Mouse (Mus musculus) urinary bladder, postnatal 10 days (tissue): Measurements from ENCODE around the gene Parvb.

Experiments used
- DNase-seq: peaks from one replicate; pipeline ENCODE4 v3.0.0; 2022; ENCODE audit warnings: low spot score

The Parvb gene

GRCm38 (mm10) chr15:84324870-84325553 is 93.2 kb downstream of the Parvb start:
- DNase-seq, result no peak

- no peak for DNase-seq
These were observed 93.9 kb downstream of the Parvb start for GRCm38 (mm10) chr15:84325736-84326135.

GRCm38 (mm10) chr15:84328870-84329269 is 97.0 kb downstream of the Parvb start:
- no peak for DNase-seq

- no peak for DNase-seq
These were observed 98.1 kb downstream of the Parvb start for GRCm38 (mm10) chr15:84329940-84330339.

GRCm38 (mm10) chr15:84331066-84331612 is 99.3 kb downstream of the Parvb start:
- DNase-seq, result no peak

GRCm38 (mm10) chr15:84336281-84336817 is 104.5 kb downstream of the Parvb start:
- DNase-seq, result no peak

GRCm38 (mm10) chr15:84337599-84337998 is 105.8 kb downstream of the Parvb start:
- DNase-seq, result no peak

GRCm38 (mm10) chr15:84340926-84341325 is 109.1 kb downstream of the Parvb start:
- DNase-seq, result no peak

- DNase-seq, result no peak
These were observed 116.9 kb downstream of the Parvb start for GRCm38 (mm10) chr15:84348769-84349168.

- no peak for DNase-seq
These were observed 118.3 kb downstream of the Parvb start for GRCm38 (mm10) chr15:84349915-84350738.

- no peak for DNase-seq
These were observed 119.5 kb downstream of the Parvb start for GRCm38 (mm10) chr15:84351342-84351741.

- no peak for DNase-seq
These were observed 120.3 kb downstream of the Parvb start for GRCm38 (mm10) chr15:84351915-84352844.

- no peak for DNase-seq
These were observed 123.2 kb downstream of the Parvb start for GRCm38 (mm10) chr15:84355081-84355480.

- DNase-seq, result no peak
These were observed 132.9 kb downstream of the Parvb start for GRCm38 (mm10) chr15:84364746-84365145.
